Mouse (Mus musculus): Measurements from ENCODE around the gene Map3k3. TPM values are rescaled to one million over a fixed set of nuclear protein-coding genes. Genes with fewer than 3 reads are reported as not detected.

Map3k3 gene
- polyA plus RNA-seq, 1 experiment from 2014 or later, result 20.8 TPM

DNA sequence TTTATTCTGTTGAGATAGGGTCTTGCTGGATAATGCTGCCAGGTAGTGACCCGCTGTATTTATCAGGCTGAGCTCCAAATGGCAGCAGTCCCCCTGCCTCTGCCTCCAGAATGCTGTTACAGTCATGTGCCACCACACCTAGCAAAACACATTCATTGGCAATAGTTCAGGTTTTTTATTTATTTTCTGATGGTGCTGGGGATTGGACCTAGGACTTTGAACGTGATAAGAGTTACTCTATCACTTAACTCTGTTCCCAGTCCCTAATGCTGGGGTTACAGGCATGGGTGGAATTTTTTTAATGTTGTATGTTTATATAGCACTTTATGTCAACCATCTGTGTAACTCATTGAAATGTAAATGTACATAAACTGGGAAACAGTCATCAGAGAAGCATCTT is 30.5 kb upstream of the Map3k3 start:
- ATAC-seq (ENCODE audit: insufficient read depth, low FRiP score, low TSS enrichment), result no peak
- Histone ChIP-seq H3K27ac (ENCODE audit: low read depth, low read length) (no peak overlapping the region), H3K27me3 (ENCODE audit: control insufficient read depth, insufficient read depth, low read length) (no peaks in the 10 kb centered on the region), H3K9ac (ENCODE audit: low read length) (no peak overlapping the region), H3K4me3 (ENCODE audit: low read depth, low read length) (no peak overlapping the region), H3K4me1 (ENCODE audit: control insufficient read depth, insufficient read depth, low read length) (no peaks in the 10 kb centered on the region), H3K9me3 (ENCODE audit: control insufficient read depth, low read length) (no peaks in the 10 kb centered on the region), H3K36me3 (ENCODE audit: control insufficient read depth, insufficient read depth, low read length) (peaks cover 15% of the 10 kb centered on the region; the same call in 1 of the 2 replicates), H3K4me2 (ENCODE audit: low read depth) (no peak overlapping the region)
- DNase-seq (ENCODE audit: low spot score), result no peak
- 98% methylated on average over 2 of the region's 2 CpGs for WGBS

DNA sequence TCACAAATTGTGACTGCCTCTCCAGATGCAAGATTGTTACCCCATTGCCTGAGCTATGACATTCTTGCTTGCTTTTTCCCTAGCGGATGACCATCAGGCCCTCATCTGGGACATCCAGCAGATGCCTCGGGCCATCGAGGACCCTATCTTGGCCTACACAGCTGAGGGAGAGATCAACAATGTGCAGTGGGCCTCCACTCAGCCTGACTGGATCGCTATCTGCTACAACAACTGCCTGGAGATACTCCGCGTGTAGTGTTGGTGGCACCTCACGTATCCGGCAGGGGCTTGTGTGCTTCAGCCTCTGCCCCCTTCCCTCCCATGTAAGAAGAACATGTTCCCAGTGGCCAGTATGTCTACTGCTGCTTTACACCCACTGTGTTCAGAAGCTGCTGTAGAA is 29.8 kb upstream of the Map3k3 start:
- Histone ChIP-seq H3K4me1 (ENCODE audit: control insufficient read depth, insufficient read depth, low read length) (no peaks in the 10 kb centered on the region), H3K27ac (ENCODE audit: low read depth, low read length) (no peak overlapping the region), H3K36me3 (ENCODE audit: control insufficient read depth, insufficient read depth, low read length) (peaks cover 13% of the 10 kb centered on the region; the same call in 1 of the 2 replicates), H3K27me3 (ENCODE audit: control insufficient read depth, insufficient read depth, low read length) (no peaks in the 10 kb centered on the region), H3K4me2 (ENCODE audit: low read depth) (no peak overlapping the region), H3K4me3 (ENCODE audit: low read depth, low read length) (no peak overlapping the region), H3K9ac (ENCODE audit: low read length) (no peak overlapping the region), H3K9me3 (ENCODE audit: control insufficient read depth, low read length) (no peaks in the 10 kb centered on the region)
- no peak for ATAC-seq (ENCODE audit: insufficient read depth, low FRiP score, low TSS enrichment)
- 99% methylated on average over 8 of the region's 8 CpGs for WGBS
- DNase-seq (ENCODE audit: low spot score), result no peak

DNA sequence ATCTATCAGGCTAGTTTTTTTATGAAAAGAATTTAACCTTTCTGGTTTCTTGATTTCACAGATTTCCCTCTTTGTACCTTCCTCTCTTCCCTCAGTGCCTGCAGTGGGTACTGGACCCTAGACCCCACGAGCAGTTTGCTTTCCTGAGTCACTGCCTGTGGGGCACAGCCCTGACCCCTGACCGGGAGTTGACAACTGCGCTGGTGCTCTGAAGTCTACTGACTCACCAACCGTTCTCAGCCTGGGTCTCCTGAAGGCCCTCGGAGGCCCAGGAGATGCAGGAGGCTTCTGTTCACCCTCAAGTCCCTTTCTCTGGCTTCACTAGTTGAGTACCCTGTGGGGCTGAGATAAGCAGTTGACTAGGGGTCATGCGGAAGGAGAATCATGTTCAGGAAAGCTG is 29.1 kb upstream of the Map3k3 start:
- Histone ChIP-seq H3K4me1 (ENCODE audit: control insufficient read depth, insufficient read depth, low read length) (no peaks in the 10 kb centered on the region), H3K4me3 (ENCODE audit: low read depth, low read length) (no peak overlapping the region), H3K9me3 (ENCODE audit: control insufficient read depth, low read length) (no peaks in the 10 kb centered on the region), H3K4me2 (ENCODE audit: low read depth) (no peak overlapping the region), H3K27ac (ENCODE audit: low read depth, low read length) (no peak overlapping the region), H3K36me3 (ENCODE audit: control insufficient read depth, insufficient read depth, low read length) (peaks cover 13% of the 10 kb centered on the region), H3K27me3 (ENCODE audit: control insufficient read depth, insufficient read depth, low read length) (no peaks in the 10 kb centered on the region), H3K9ac (ENCODE audit: low read length) (no peak overlapping the region)
- no peak for DNase-seq (ENCODE audit: low spot score)
- ATAC-seq (ENCODE audit: insufficient read depth, low FRiP score, low TSS enrichment), result no peak
- 95% methylated on average over 6 of the region's 6 CpGs for WGBS

DNA sequence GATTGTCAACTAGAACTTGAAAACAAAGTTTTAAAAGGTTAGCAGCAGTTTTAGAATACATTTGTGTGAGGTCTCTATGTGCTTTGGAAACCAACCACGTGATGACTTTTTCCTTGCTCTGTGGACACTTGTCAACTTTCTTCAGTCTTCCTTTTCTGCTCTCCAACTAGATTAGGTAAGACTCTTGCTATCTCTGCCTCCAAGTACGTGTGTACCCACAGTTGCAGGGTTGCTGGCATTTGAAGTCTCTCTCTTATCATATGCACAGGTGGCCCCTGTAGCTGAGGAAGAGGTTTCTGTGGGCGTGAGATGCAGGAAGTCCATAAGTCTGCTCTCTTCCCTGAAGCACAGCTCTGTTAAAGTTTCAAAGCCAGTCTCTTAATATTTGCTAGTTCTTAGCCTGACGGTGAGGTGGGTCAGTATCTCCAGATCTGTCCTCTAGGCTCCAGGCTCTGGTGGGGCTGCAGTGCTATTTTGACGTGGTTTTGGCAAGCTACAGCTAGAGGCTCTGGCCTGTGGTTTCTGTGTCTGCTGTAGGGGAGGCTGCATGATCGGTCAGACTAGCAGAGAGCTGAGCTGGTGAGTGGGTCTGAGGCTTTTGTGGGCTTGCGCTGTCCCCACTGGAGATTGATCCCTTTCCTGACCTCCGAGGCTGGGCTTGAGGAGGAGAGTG is 27.5 kb upstream of the Map3k3 start:
- Histone ChIP-seq H3K4me3 (ENCODE audit: low read depth, low read length) (no peak overlapping the region), H3K36me3 (ENCODE audit: control insufficient read depth, insufficient read depth, low read length) (peaks cover 9% of the 10 kb centered on the region), H3K27me3 (ENCODE audit: control insufficient read depth, insufficient read depth, low read length) (no peaks in the 10 kb centered on the region), H3K9me3 (ENCODE audit: control insufficient read depth, low read length) (no peaks in the 10 kb centered on the region), H3K4me1 (ENCODE audit: control insufficient read depth, insufficient read depth, low read length) (no peaks in the 10 kb centered on the region), H3K4me2 (ENCODE audit: low read depth) (no peak overlapping the region), H3K27ac (ENCODE audit: low read depth, low read length) (no peak overlapping the region), H3K9ac (ENCODE audit: low read length) (no peak overlapping the region)
- DNase-seq (ENCODE audit: low spot score), result no peak
- ATAC-seq (ENCODE audit: insufficient read depth, low FRiP score, low TSS enrichment), result no peak
- WGBS, result 90% methylated on average over 8 of the region's 8 CpGs

DNA sequence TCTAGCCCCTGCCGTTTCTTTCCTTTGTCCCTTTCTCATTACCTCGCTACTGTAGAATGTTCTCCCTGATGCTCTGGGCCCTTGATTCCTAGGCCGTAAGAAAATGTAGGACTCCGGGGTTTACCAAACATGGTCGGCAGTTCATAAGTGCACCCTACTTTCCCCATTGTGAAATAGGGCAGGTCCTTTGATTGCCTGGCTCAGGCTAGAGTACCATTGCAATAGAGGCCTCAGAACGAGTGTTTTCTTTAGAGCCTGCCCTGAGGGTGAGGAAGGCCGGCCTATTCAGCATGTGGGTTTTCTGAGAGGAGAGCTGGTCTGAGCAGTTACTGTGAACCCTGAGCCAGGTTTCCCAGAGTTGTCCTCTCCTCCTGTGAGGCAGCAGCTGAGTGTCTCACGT is 26.4 kb upstream of the Map3k3 start:
- Histone ChIP-seq H3K36me3 (ENCODE audit: control insufficient read depth, insufficient read depth, low read length) (peaks cover 7% of the 10 kb centered on the region), H3K4me2 (ENCODE audit: low read depth) (no peak overlapping the region), H3K9ac (ENCODE audit: low read length) (no peak overlapping the region), H3K27ac (ENCODE audit: low read depth, low read length) (no peak overlapping the region), H3K9me3 (ENCODE audit: control insufficient read depth, low read length) (no peaks in the 10 kb centered on the region), H3K4me3 (ENCODE audit: low read depth, low read length) (no peak overlapping the region), H3K27me3 (ENCODE audit: control insufficient read depth, insufficient read depth, low read length) (no peaks in the 10 kb centered on the region), H3K4me1 (ENCODE audit: control insufficient read depth, insufficient read depth, low read length) (no peaks in the 10 kb centered on the region)
- ATAC-seq (ENCODE audit: insufficient read depth, low FRiP score, low TSS enrichment) (no peak), DNase-seq (ENCODE audit: low spot score) (no peak)
- WGBS, result 90% methylated on average over 8 of the region's 8 CpGs

DNA sequence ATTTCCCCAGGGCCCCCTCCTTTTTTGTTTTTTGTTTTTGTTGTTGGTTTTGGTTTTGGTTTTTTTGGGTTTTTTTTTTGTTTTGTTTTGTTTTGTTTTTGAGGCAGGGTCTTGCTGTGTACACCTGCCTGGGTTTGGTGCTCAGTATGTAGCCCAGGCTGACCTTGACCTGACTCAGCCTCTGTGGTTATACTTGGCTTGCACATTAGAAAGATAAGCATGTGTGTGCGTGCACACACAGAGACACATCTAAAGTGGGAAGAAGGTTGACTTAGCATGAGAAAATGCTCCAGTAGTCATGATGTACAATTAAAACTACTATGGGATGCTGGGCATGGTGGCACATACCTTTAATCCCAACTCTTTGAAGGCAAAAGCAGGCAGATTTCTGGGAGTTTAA is 23.9 kb upstream of the Map3k3 start:
- H3K36me3 ChIP-seq (ENCODE audit: control insufficient read depth, insufficient read depth, low read length), result peaks cover 2% of the 10 kb centered on the region
- H3K4me2 ChIP-seq (ENCODE audit: low read depth), result no peak overlapping the region
- no peak overlapping the region for H3K4me3 ChIP-seq (ENCODE audit: low read depth, low read length)
- ATAC-seq (ENCODE audit: insufficient read depth, low FRiP score, low TSS enrichment) (no peak), DNase-seq (ENCODE audit: low spot score) (no peak)
- H3K27me3 ChIP-seq (ENCODE audit: control insufficient read depth, insufficient read depth, low read length), result no peaks in the 10 kb centered on the region
- H3K9me3 ChIP-seq (ENCODE audit: control insufficient read depth, low read length), result no peaks in the 10 kb centered on the region
- no peak overlapping the region for H3K27ac ChIP-seq (ENCODE audit: low read depth, low read length)
- no peaks in the 10 kb centered on the region for H3K4me1 ChIP-seq (ENCODE audit: control insufficient read depth, insufficient read depth, low read length)
- no peak overlapping the region for H3K9ac ChIP-seq (ENCODE audit: low read length)
- WGBS, result 77% methylated on average over 1 of the region's 1 CpGs

DNA sequence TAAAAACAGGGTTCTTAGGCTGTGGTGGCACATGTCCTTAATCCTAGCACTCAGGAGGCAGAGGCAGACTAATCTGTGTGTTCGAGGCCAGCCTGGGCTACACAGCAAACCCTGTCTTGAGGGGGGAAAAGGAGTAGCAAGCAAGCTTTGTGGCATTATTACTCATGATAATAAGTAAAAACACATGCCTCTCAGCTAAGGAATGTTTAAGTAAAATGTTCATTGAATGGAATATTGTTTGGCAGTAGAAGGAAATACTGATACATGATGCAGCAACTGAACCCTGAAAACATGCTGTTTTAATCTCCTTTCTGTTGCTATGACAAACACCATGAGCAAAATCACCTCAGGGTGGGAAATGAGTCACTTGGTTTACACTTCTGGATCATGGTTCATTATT is 23.1 kb upstream of the Map3k3 start:
- ATAC-seq (ENCODE audit: insufficient read depth, low FRiP score, low TSS enrichment), result no peak
- peaks cover 2% of the 10 kb centered on the region; the same call in 1 of the 2 replicates for H3K36me3 ChIP-seq (ENCODE audit: control insufficient read depth, insufficient read depth, low read length)
- no peaks in the 10 kb centered on the region for H3K9me3 ChIP-seq (ENCODE audit: control insufficient read depth, low read length)
- DNase-seq (ENCODE audit: low spot score), result no peak
- no peak overlapping the region for H3K27ac ChIP-seq (ENCODE audit: low read depth, low read length)
- H3K27me3 ChIP-seq (ENCODE audit: control insufficient read depth, insufficient read depth, low read length), result no peaks in the 10 kb centered on the region
- no peak overlapping the region for H3K4me3 ChIP-seq (ENCODE audit: low read depth, low read length)
- no peaks in the 10 kb centered on the region for H3K4me1 ChIP-seq (ENCODE audit: control insufficient read depth, insufficient read depth, low read length)
- no peak overlapping the region for H3K9ac ChIP-seq (ENCODE audit: low read length)
- no peak overlapping the region for H3K4me2 ChIP-seq (ENCODE audit: low read depth)
- WGBS, result 88% methylated on average over 1 of the region's 1 CpGs

DNA sequence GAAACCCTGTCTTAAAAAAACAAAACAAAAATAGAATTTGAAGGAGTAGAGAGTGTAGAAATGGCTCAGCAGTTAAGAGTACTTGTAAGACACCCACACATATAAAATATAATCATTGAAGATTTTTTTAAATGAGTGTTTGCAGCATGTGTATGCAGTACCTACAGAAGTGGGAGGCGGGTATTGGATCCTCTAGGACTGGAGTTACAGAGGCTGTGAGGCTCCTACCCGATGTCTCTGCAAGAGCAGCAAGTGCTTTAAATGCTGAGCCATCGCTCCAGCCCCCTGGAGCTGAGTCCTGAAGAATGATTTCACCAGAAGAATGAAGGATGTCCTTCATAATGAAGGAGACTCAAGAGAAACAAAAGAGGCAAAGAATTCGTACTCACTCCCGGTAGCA is 20.7 kb upstream of the Map3k3 start:
- 0 out of 2 replicates have a peak, but pooled peaks cover 5% of the 10 kb centered on the region for H3K4me1 ChIP-seq (ENCODE audit: control insufficient read depth, insufficient read depth, low read length)
- 84% methylated on average over 5 of the region's 5 CpGs for WGBS
- no peaks in the 10 kb centered on the region for H3K9me3 ChIP-seq (ENCODE audit: control insufficient read depth, low read length)
- ATAC-seq (ENCODE audit: insufficient read depth, low FRiP score, low TSS enrichment), result no peak
- H3K27me3 ChIP-seq (ENCODE audit: control insufficient read depth, insufficient read depth, low read length), result no peaks in the 10 kb centered on the region
- no peak overlapping the region for H3K9ac ChIP-seq (ENCODE audit: low read length)
- no peak overlapping the region for H3K27ac ChIP-seq (ENCODE audit: low read depth, low read length)
- H3K4me3 ChIP-seq (ENCODE audit: low read depth, low read length), result no peak overlapping the region
- H3K36me3 ChIP-seq (ENCODE audit: control insufficient read depth, insufficient read depth, low read length), result no peaks in the 10 kb centered on the region; the same call in 1 of the 2 replicates
- no peak for DNase-seq (ENCODE audit: low spot score)
- no peak overlapping the region for H3K4me2 ChIP-seq (ENCODE audit: low read depth)

Measured in neural tube, embryonic 11.5 days (tissue).